ENCODE assay signal across 24 mouse cellular contexts in genomic region chr15:80047973-80048372, GRCm38 (mm10). TPM values are rescaled to one million over a fixed set of nuclear protein-coding genes. Genes with fewer than 3 reads are reported as not detected.
A peak's percentile ranks its signal among the peaks of the same experiment; 100 is the strongest.
DNase-seq lines count a peak whose midpoint lies in the region; ATAC-seq and TF ChIP-seq lines count a peak whose summit lies in the region.
"Had no signal": no experiment of that assay in that cellular context is flagged by ENCODE, and none has a peak within 500 bp of the region (broad histone marks: within the 10 kb centered on the region; RNA-seq: fewer than 3 reads in every experiment).

No protein-coding gene starts in this region.

- H3K9ac ChIP-seq in forebrain, embryonic 13.5 days, result no peak overlapping the region
- peak overlapping the region; percentile 37; the same call in 1 of the 2 replicates for H3K9ac ChIP-seq in heart, embryonic 13.5 days
- peak overlapping the region; percentile 41 for H3K9ac ChIP-seq in liver, embryonic 12.5 days
- H3K9ac ChIP-seq in MEL (ENCODE audit: control insufficient read depth, low read depth, low read length, poor library complexity, severe bottlenecking), result no peak overlapping the region
- H3K9ac ChIP-seq: embryonic facial prominence, embryonic 13.5 days; heart, embryonic 15.5 days; hindbrain, embryonic 12.5 days had no signal

- 49% methylated on average over 5 of the region's 5 CpGs for WGBS in forebrain, embryonic 10.5 days
- WGBS in forebrain, embryonic 13.5 days, result 67% methylated on average over 5 of the region's 5 CpGs
- 1% methylated on average over 5 of the region's 5 CpGs for WGBS in heart, embryonic 13.5 days
- WGBS in liver, embryonic 12.5 days (ENCODE audit: insufficient replicate concordance), result 7% methylated on average over 5 of the region's 5 CpGs

- 0 out of 2 replicates have a peak overlapping the region, but pooled peaks have one; percentile 16 for H3K27ac ChIP-seq in forebrain, embryonic 10.5 days
- H3K27ac ChIP-seq in forebrain, embryonic 13.5 days, result no peak overlapping the region
- no peak overlapping the region for H3K27ac ChIP-seq in heart, embryonic 13.5 days (replicated peaks)
- H3K27ac ChIP-seq in liver, embryonic 12.5 days, result no peak overlapping the region
- H3K27ac ChIP-seq in MEL (ENCODE audit: control insufficient read depth, low read depth, low read length), result no peak overlapping the region
- no peak overlapping the region for H3K27ac ChIP-seq in gastrocnemius, adult 2 months
- H3K27ac ChIP-seq: embryonic facial prominence, embryonic 13.5 days; hindbrain, embryonic 12.5 days had no signal

- H3K4me2 ChIP-seq in forebrain, embryonic 13.5 days, result no peak overlapping the region
- peak overlapping the region; percentile 9; the same call in 1 of the 2 replicates for H3K4me2 ChIP-seq in heart, embryonic 13.5 days
- H3K4me2 ChIP-seq in liver, embryonic 12.5 days, result peak overlapping the region; percentile 37
- H3K4me2 ChIP-seq: embryonic facial prominence, embryonic 13.5 days; heart, embryonic 15.5 days; hindbrain, embryonic 12.5 days had no signal

- H3K4me1 ChIP-seq in forebrain, embryonic 10.5 days, result no peaks in the 10 kb centered on the region
- H3K4me1 ChIP-seq in forebrain, embryonic 13.5 days, result no peaks in the 10 kb centered on the region
- H3K4me1 ChIP-seq in heart, embryonic 13.5 days, result peaks cover 28% of the 10 kb centered on the region
- peaks cover 35% of the 10 kb centered on the region for H3K4me1 ChIP-seq in liver, embryonic 12.5 days
- H3K4me1 ChIP-seq in MEL (ENCODE audit: control insufficient read depth in 1 of 2, insufficient read depth in 2 of 2, low read length in 2 of 2), result peaks cover 10 to 21% of the 10 kb centered on the region in 2 experiments
- H3K4me1 ChIP-seq: hindbrain, embryonic 12.5 days had no signal

- no peaks in the 10 kb centered on the region for H3K36me3 ChIP-seq in forebrain, embryonic 10.5 days (replicated peaks)
- no peaks in the 10 kb centered on the region for H3K36me3 ChIP-seq in forebrain, embryonic 13.5 days (ENCODE audit: poor library complexity, severe bottlenecking)
- no peaks in the 10 kb centered on the region for H3K36me3 ChIP-seq in heart, embryonic 13.5 days
- H3K36me3 ChIP-seq in liver, embryonic 12.5 days, result no peaks in the 10 kb centered on the region
- H3K36me3 ChIP-seq in MEL (ENCODE audit: control insufficient read depth in 1 of 2, insufficient read depth in 2 of 2, low read length in 2 of 2), result peaks cover 0 to 16% of the 10 kb centered on the region in 2 experiments; a peak in 2 of 4 replicates
- H3K36me3 ChIP-seq: embryonic facial prominence, embryonic 13.5 days; G1E; heart, embryonic 15.5 days; hindbrain, embryonic 12.5 days had no signal

- H3K4me3 ChIP-seq in forebrain, embryonic 10.5 days, result no peak overlapping the region
- H3K4me3 ChIP-seq in forebrain, embryonic 13.5 days, result no peak overlapping the region
- H3K4me3 ChIP-seq in heart, embryonic 13.5 days, result no peak overlapping the region
- H3K4me3 ChIP-seq in liver, embryonic 12.5 days, result no peak overlapping the region
- H3K4me3 ChIP-seq in MEL (ENCODE audit: control insufficient read depth in 1 of 2, insufficient read depth in 1 of 2, low read depth in 2 of 2, low read length in 2 of 2), result no peak overlapping the region; a peak in 1 of 4 replicates
- H3K4me3 ChIP-seq in gastrocnemius, adult 2 months, result no peak overlapping the region
- H3K4me3 ChIP-seq: embryonic facial prominence, embryonic 13.5 days; heart, embryonic 15.5 days; hindbrain, embryonic 12.5 days had no signal

- no peaks in the 10 kb centered on the region for H3K27me3 ChIP-seq in forebrain, embryonic 10.5 days (ENCODE audit: poor library complexity, severe bottlenecking)
- H3K27me3 ChIP-seq in forebrain, embryonic 13.5 days, result no peaks in the 10 kb centered on the region
- 0 out of 2 replicates have a peak, but pooled peaks cover 5% of the 10 kb centered on the region for H3K27me3 ChIP-seq in heart, embryonic 13.5 days (replicated peaks)
- H3K27me3 ChIP-seq in liver, embryonic 12.5 days (replicated peaks), result peaks cover 21% of the 10 kb centered on the region
- no peaks in the 10 kb centered on the region for H3K27me3 ChIP-seq in MEL (ENCODE audit: control insufficient read depth in 1 of 2, insufficient read depth in 2 of 2, low read length in 2 of 2)
- H3K27me3 ChIP-seq: embryonic facial prominence, embryonic 13.5 days; heart, embryonic 15.5 days; hindbrain, embryonic 12.5 days had no signal

- peaks cover 8% of the 10 kb centered on the region; the same call in 1 of the 2 replicates for H3K9me3 ChIP-seq in forebrain, embryonic 10.5 days
- H3K9me3 ChIP-seq in forebrain, embryonic 13.5 days (replicated peaks), result peaks cover 6% of the 10 kb centered on the region; the same call in 1 of the 2 replicates
- peaks cover 8% of the 10 kb centered on the region for H3K9me3 ChIP-seq in heart, embryonic 13.5 days
- peaks cover 5% of the 10 kb centered on the region; the same call in 1 of the 2 replicates for H3K9me3 ChIP-seq in liver, embryonic 12.5 days (replicated peaks)
- H3K9me3 ChIP-seq in MEL (replicated peaks; ENCODE audit: insufficient read depth, low read length), result no peaks in the 10 kb centered on the region
- H3K9me3 ChIP-seq: heart, embryonic 15.5 days had no signal

- no peak for TF ChIP-seq CTCF in MEL (IDR thresholded peaks at IDR 0.05 in 2 of 3, conservative IDR thresholded peaks at IDR 0.05 in 1 of 3; ENCODE audit: control insufficient read depth in 1 of 3, insufficient read depth in 1 of 3, low read depth in 2 of 3, low read length in 3 of 3, poor library complexity in 1 of 3, severe bottlenecking in 1 of 3)
- no peak for TF ChIP-seq CTCF in gastrocnemius, adult 2 months (IDR thresholded peaks at IDR 0.05)

- peak; percentile 37 to 69; a peak in 3 of 4 replicates for TF ChIP-seq EP300 in MEL (IDR thresholded peaks at IDR 0.05; ENCODE audit: low read depth in 1 of 2, low read length in 2 of 2)

- DNase-seq in forebrain, embryonic 10.5 days (ENCODE audit: extremely low spot score, low spot score), result no peak
- no peak for DNase-seq in heart, postnatal 36 days
- DNase-seq in liver, result no peak
- no peak for DNase-seq in MEL (ENCODE audit: low read depth, low spot score)
- DNase-seq in gastrocnemius, adult 2 months, result no peak
- DNase-seq: adrenal gland, postnatal 10 days; B cell, adult 2 months; cerebellum, adult 11-12 months; cerebellum, adult 9-10 months; cerebellum, postnatal 25 days; gastrocnemius, postnatal 10 days; heart, postnatal 4 days had no signal

- intact Hi-C loops in heart, postnatal 36 days (cut with DNase I), result loop anchor here (1.0 kb wide), 1 partner anchor 23 kb away; no protein-coding TSS in a partner anchor
- intact Hi-C loops in gastrocnemius, adult 2 months (cut with DNase I), result no loop called here

- no peak for TF ChIP-seq POLR2A in MEL (IDR thresholded peaks at IDR 0.05; ENCODE audit: control insufficient read depth in 1 of 2, insufficient read depth in 1 of 2, low read depth in 1 of 2, low read length in 2 of 2, poor library complexity in 1 of 2)

- no peaks in the 10 kb centered on the region for H3K79me2 ChIP-seq in MEL (ENCODE audit: control insufficient read depth, insufficient read depth, low read length, poor library complexity)

- ATAC-seq in forebrain, embryonic 13.5 days, result no peak
- no peak for ATAC-seq in heart, embryonic 13.5 days (ENCODE audit: extremely low read depth, insufficient number of reproducible peaks, low FRiP score, low TSS enrichment)
- no peak for ATAC-seq in liver, embryonic 12.5 days
- ATAC-seq: CD4-positive, CD25-positive, alpha-beta regulatory T cell, adult 4 months; forebrain, embryonic 14.5 days; hindbrain, embryonic 16.5 days; inflammation-experienced regulatory T-cells, adult 6 months; intestine, postnatal 0 days had no signal

- no peak for TF ChIP-seq RAD21 in MEL (IDR thresholded peaks at IDR 0.05; ENCODE audit: low read depth, low read length)

TF ChIP-seq in MEL, 35 proteins besides CTCF, POLR2A, EP300 and RAD21 (continues in another document):
- TF ChIP-seq USF2 (IDR thresholded peaks at IDR 0.05; ENCODE audit: borderline replicate concordance in 1 of 2, insufficient read depth in 1 of 2, low read depth in 1 of 2, low read length in 2 of 2) (no peak), HCFC1 (IDR thresholded peaks at IDR 0.05; ENCODE audit: low read depth, low read length) (no peak)

RNA-seq across cellular contexts. Expression of gene Pdgfb, which starts 33.2 kb away (rescaled TPM):
- 1.8 TPM in 2 replicates for polyA plus RNA-seq in forebrain, embryonic 10.5 days (2016; fragmentation: Nextera tagmentation; extraction: Ambion mirVana)
- 1.9 and 2.1 TPM in 2 replicates for polyA plus RNA-seq in forebrain, embryonic 13.5 days (2015; fragmentation: Nextera tagmentation; extraction: Ambion mirVana)
- 2.2 and 2.6 TPM in 2 replicates for polyA plus RNA-seq in heart, embryonic 13.5 days (2015; fragmentation: Nextera tagmentation; extraction: Ambion mirVana)
- 10 to 100 TPM; 30.4 to 31.3 TPM for total RNA-seq in heart, postnatal 36 days (2021)
- 1.6 and 2.2 TPM in 2 replicates for polyA plus RNA-seq in liver, embryonic 12.5 days (2016; fragmentation: Nextera tagmentation; extraction: Ambion mirVana)
- total RNA-seq in MEL (2012; rRNA removed), result 0.23 and 0.26 TPM in 2 replicates
- polyA plus RNA-seq in MEL (2012; ENCODE audit: insufficient read depth in 1 of 2, insufficient read length in 2 of 2, low read depth in 1 of 2, low replicate concordance in 2 of 2, missing spikeins in 1 of 2), result under 1 TPM in 1 of 2 experiments, not detected in 1; 0.72 TPM
- total RNA-seq in gastrocnemius, adult 2 months (2021), result 10 to 100 TPM; 14.3 to 17.3 TPM
- polyA plus RNA-seq: G1E had no signal

RNA-seq across cellular contexts. Expression of gene Syngr1, which starts 43.2 kb away (rescaled TPM):
- 10.5 and 11.2 TPM in 2 replicates for polyA plus RNA-seq in forebrain, embryonic 10.5 days (2016; fragmentation: Nextera tagmentation; extraction: Ambion mirVana)
- 21.5 and 22.8 TPM in 2 replicates for polyA plus RNA-seq in forebrain, embryonic 13.5 days (2015; fragmentation: Nextera tagmentation; extraction: Ambion mirVana)
- 27.3 and 30.7 TPM in 2 replicates for polyA plus RNA-seq in heart, embryonic 13.5 days (2015; fragmentation: Nextera tagmentation; extraction: Ambion mirVana)
- total RNA-seq in heart, postnatal 36 days (2021), result 10 to 100 TPM; 81.8 to 90.5 TPM
- 20.4 and 21.9 TPM in 2 replicates for polyA plus RNA-seq in liver, embryonic 12.5 days (2016; fragmentation: Nextera tagmentation; extraction: Ambion mirVana)
- total RNA-seq in MEL (2012; rRNA removed), result 93.7 and 105 TPM in 2 replicates
- polyA plus RNA-seq in MEL (2012; ENCODE audit: insufficient read depth in 1 of 2, insufficient read length in 2 of 2, low read depth in 1 of 2, low replicate concordance in 2 of 2, missing spikeins in 1 of 2), result 100 to 1,000 TPM in 1 of 2 experiments, not detected in 1; 115 TPM
- total RNA-seq in gastrocnemius, adult 2 months (2021), result 10 to 100 TPM; 46.1 to 46.4 TPM

RNA-seq across cellular contexts. Expression of gene Rpl3, which starts 43.7 kb away (rescaled TPM):
- polyA plus RNA-seq in forebrain, embryonic 10.5 days (2016; fragmentation: Nextera tagmentation; extraction: Ambion mirVana), result 1,023 and 1,061 TPM in 2 replicates
- 733 and 735 TPM in 2 replicates for polyA plus RNA-seq in forebrain, embryonic 13.5 days (2015; fragmentation: Nextera tagmentation; extraction: Ambion mirVana)
- 603 and 677 TPM in 2 replicates for polyA plus RNA-seq in heart, embryonic 13.5 days (2015; fragmentation: Nextera tagmentation; extraction: Ambion mirVana)
- total RNA-seq in heart, postnatal 36 days (2021), result 100 to 1,000 TPM; 163 to 164 TPM
- polyA plus RNA-seq in liver, embryonic 12.5 days (2016; fragmentation: Nextera tagmentation; extraction: Ambion mirVana), result 912 and 924 TPM in 2 replicates
- 1,686 and 1,722 TPM in 2 replicates for total RNA-seq in MEL (2012; rRNA removed)
- polyA plus RNA-seq in MEL (2012; ENCODE audit: insufficient read depth in 1 of 2, insufficient read length in 2 of 2, low read depth in 1 of 2, low replicate concordance in 2 of 2, missing spikeins in 1 of 2), result 1,000 to 10,000 TPM in 1 of 2 experiments, 100 to 1,000 TPM in 1; 543 to 1,096 TPM
- total RNA-seq in gastrocnemius, adult 2 months (2021), result 10 to 100 TPM; 38.6 to 51.4 TPM

Comparison
In these comparisons a context has a peak if more than half of its experiments do, and no peak if none do; other contexts are left out.
1. H3K9ac ChIP-seq: peak in heart, embryonic 13.5 days (single experiment) and liver, embryonic 12.5 days (single experiment); none in forebrain, embryonic 13.5 days (single experiment) and MEL (single experiment).